Mouse (Mus musculus): ENCODE data around the gene Celf1.
A peak's percentile ranks its signal among the peaks of the same experiment; 100 is the strongest.

DNA sequence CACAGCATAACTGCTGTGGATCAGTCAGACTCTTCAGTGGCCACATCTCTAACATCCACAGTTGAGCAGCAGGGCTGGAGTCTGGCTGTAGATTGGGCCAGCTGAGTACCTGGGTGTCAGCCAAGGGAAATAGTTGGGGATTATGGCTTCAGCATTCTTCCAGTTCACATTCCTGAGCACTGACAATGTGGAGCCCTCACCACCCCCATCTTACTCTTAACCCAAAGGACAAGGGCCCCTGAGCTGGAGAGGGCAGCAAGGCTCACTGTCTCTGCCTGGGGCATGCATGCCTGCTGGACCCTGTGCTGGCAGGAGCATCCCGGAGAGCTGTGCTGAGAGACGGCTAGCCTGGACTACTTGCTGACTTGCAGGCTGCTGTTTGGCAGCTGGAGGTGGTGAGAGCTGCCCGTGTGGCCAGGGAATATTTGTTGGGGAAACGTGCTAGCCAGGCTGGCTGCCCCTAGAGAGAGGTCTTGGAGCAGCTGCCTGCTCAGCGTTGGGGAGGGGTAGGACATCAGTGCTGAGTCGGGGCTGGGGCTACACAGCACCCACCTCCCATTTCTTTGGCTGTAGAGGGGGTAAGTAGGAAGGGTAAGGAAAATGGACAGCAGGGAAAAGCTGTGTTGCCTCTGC, 121.8 kb downstream of the Celf1 start:
- TF ChIP-seq REST (IDR thresholded peaks at IDR 0.05; ENCODE audit: insufficient read depth, insufficient read length) (no peak), USF1 (IDR thresholded peaks at IDR 0.05; ENCODE audit: low read depth) (no peak), MYOD1 (IDR thresholded peaks at IDR 0.05; ENCODE audit: control insufficient read depth in 1 of 3, insufficient read length in 2 of 3, low read depth in 2 of 3) (peak in 2 of 3 experiments; percentile 50 to 77), POLR2A (IDR thresholded peaks at IDR 0.05; ENCODE audit: insufficient read length, low read depth) (peak; percentile 68), MAX (IDR thresholded peaks at IDR 0.05; ENCODE audit: low read depth) (no peak), E2F4 (IDR thresholded peaks at IDR 0.05; ENCODE audit: insufficient read depth) (no peak), TCF12 (IDR thresholded peaks at IDR 0.05; ENCODE audit: insufficient read depth, poor library complexity, severe bottlenecking) (peak; percentile 70), CEBPB (IDR thresholded peaks at IDR 0.05; ENCODE audit: insufficient read depth, poor library complexity, severe bottlenecking) (0 out of 2 replicates have a peak, but pooled peaks have one; percentile 16)

All from myocyte (in vitro differentiated cells).